Comparison of ENCODE assay signal across 12 mouse cellular contexts in genomic region chr2:158144750-158145527, GRCm38 (mm10). TPM values are rescaled to one million over a fixed set of nuclear protein-coding genes. Genes with fewer than 3 reads are reported as not detected.
DNase-seq lines count a peak whose midpoint lies in the region; ATAC-seq and TF ChIP-seq lines count a peak whose summit lies in the region.
"Had no signal": no experiment of that assay in that cellular context is flagged by ENCODE, and none has a peak within 500 bp of the region (broad histone marks: within the 10 kb centered on the region; RNA-seq: fewer than 3 reads in every experiment).

No protein-coding gene starts in this region.

- 0 out of 2 replicates have a peak, but pooled peaks cover 4% of the 10 kb centered on the region for H3K27me3 ChIP-seq in kidney, embryonic 15.5 days
- H3K27me3 ChIP-seq in embryonic facial prominence, embryonic 14.5 days (replicated peaks; ENCODE audit: control insufficient read depth, insufficient read depth, low read length), result peaks cover 11% of the 10 kb centered on the region
- no peaks in the 10 kb centered on the region for H3K27me3 ChIP-seq in liver, embryonic 13.5 days

- intact Hi-C loops in left cerebral cortex, adult 2 months (cut with DNase I), result no loop called here

- peaks cover 57% of the 10 kb centered on the region for H3K4me1 ChIP-seq in kidney, embryonic 15.5 days
- H3K4me1 ChIP-seq in brown adipose tissue, adult 24 weeks (ENCODE audit: control insufficient read depth, insufficient read depth, insufficient read length, low read length), result peaks cover 29% of the 10 kb centered on the region
- peaks cover 11% of the 10 kb centered on the region for H3K4me1 ChIP-seq in embryonic facial prominence, embryonic 14.5 days (ENCODE audit: control insufficient read depth, insufficient read depth, low read length)
- peaks cover 80% of the 10 kb centered on the region for H3K4me1 ChIP-seq in liver, embryonic 13.5 days (replicated peaks)

- no peak overlapping the region for H3K9ac ChIP-seq in kidney, embryonic 15.5 days
- no peak overlapping the region for H3K9ac ChIP-seq in embryonic facial prominence, embryonic 14.5 days (ENCODE audit: low read depth, low read length)
- peak overlapping the region; percentile 92 for H3K9ac ChIP-seq in liver, embryonic 13.5 days

- no peak for ATAC-seq in kidney, embryonic 15.5 days (replicated peaks; ENCODE audit: low FRiP score)
- ATAC-seq in embryonic facial prominence, embryonic 14.5 days (ENCODE audit: low read depth), result no peak
- no peak for ATAC-seq in liver, embryonic 13.5 days (ENCODE audit: low read depth)
- ATAC-seq: midbrain, embryonic 16.5 days had no signal

- H3K27ac ChIP-seq in kidney, embryonic 15.5 days, result no peak overlapping the region
- H3K27ac ChIP-seq in brown adipose tissue, adult 24 weeks (replicated peaks; ENCODE audit: low read depth, low read length), result peak overlapping the region; percentile 89
- no peak overlapping the region for H3K27ac ChIP-seq in embryonic facial prominence, embryonic 14.5 days (replicated peaks; ENCODE audit: low read depth, low read length)
- peak overlapping the region; percentile 98 for H3K27ac ChIP-seq in liver, embryonic 13.5 days
- no peak overlapping the region for H3K27ac ChIP-seq in left cerebral cortex, adult 2 months

- no peaks in the 10 kb centered on the region for H3K36me3 ChIP-seq in kidney, embryonic 15.5 days
- H3K36me3 ChIP-seq in embryonic facial prominence, embryonic 14.5 days (ENCODE audit: control insufficient read depth, insufficient read depth, low read length), result no peaks in the 10 kb centered on the region
- peaks cover 33% of the 10 kb centered on the region for H3K36me3 ChIP-seq in liver, embryonic 13.5 days

- H3K9me3 ChIP-seq in kidney, embryonic 15.5 days (replicated peaks), result no peaks in the 10 kb centered on the region
- no peaks in the 10 kb centered on the region for H3K9me3 ChIP-seq in embryonic facial prominence, embryonic 14.5 days (ENCODE audit: control insufficient read depth, low read length)
- H3K9me3 ChIP-seq in liver, embryonic 13.5 days (replicated peaks), result no peaks in the 10 kb centered on the region

- H3K4me2 ChIP-seq in kidney, embryonic 15.5 days, result peak overlapping the region; percentile 86
- H3K4me2 ChIP-seq in embryonic facial prominence, embryonic 14.5 days (ENCODE audit: low read depth, low read length), result peak overlapping the region; percentile 73
- H3K4me2 ChIP-seq in liver, embryonic 13.5 days, result peak overlapping the region; percentile 93

- no peak for TF ChIP-seq CTCF in left cerebral cortex, adult 2 months (IDR thresholded peaks at IDR 0.05)

- DNase-seq in kidney, postnatal 4 days, result no peak
- DNase-seq in embryonic facial prominence, embryonic 14.5 days (ENCODE audit: low spot score), result no peak
- DNase-seq in liver, embryonic 13.5 days, result no peak
- no peak for DNase-seq in Muller cell, postnatal 12 days (ENCODE audit: inconsistent ontology term)
- no peak for DNase-seq in layer of hippocampus, postnatal 36 days
- DNase-seq in left cerebral cortex, adult 2 months (ENCODE audit: extremely low spot score in 1 of 2, low spot score in 2 of 2), result no peak
- DNase-seq: adrenal gland, postnatal 14 days; cerebellum, postnatal 36 days; retina, postnatal 1 day had no signal

- peak overlapping the region; percentile 55 for H3K4me3 ChIP-seq in kidney, embryonic 15.5 days (replicated peaks)
- peak overlapping the region; percentile 83 for H3K4me3 ChIP-seq in brown adipose tissue, adult 24 weeks (ENCODE audit: insufficient read depth, low read depth, low read length)
- H3K4me3 ChIP-seq in embryonic facial prominence, embryonic 14.5 days (ENCODE audit: low read depth, low read length), result 0 out of 2 replicates have a peak overlapping the region, but pooled peaks have one; percentile 43
- peak overlapping the region; percentile 83 for H3K4me3 ChIP-seq in liver, embryonic 13.5 days (replicated peaks)
- H3K4me3 ChIP-seq in left cerebral cortex, adult 2 months, result no peak overlapping the region; the same call in 1 of the 2 replicates

- WGBS in kidney, embryonic 15.5 days, result 85% methylated on average over 6 of the region's 6 CpGs
- 84% methylated on average over 6 of the region's 6 CpGs for WGBS in embryonic facial prominence, embryonic 14.5 days
- 66% methylated on average over 6 of the region's 6 CpGs for WGBS in liver, embryonic 13.5 days (ENCODE audit: insufficient replicate concordance)

RNA-seq across cellular contexts. Expression of gene Tgm2, which starts 1.3 kb away (rescaled TPM):
- polyA plus RNA-seq in kidney, embryonic 15.5 days (2015; fragmentation: Nextera tagmentation; extraction: Ambion mirVana), result 30.4 and 39.7 TPM in 2 replicates
- 66.0 and 82.7 TPM in 2 replicates for polyA plus RNA-seq in brown adipose tissue, adult 24 weeks (2012; ENCODE audit: insufficient read depth, insufficient read length, missing spikeins)
- polyA plus RNA-seq in embryonic facial prominence, embryonic 14.5 days (2014; fragmentation: Nextera tagmentation; extraction: Ambion mirVana), result 18.8 and 19.9 TPM in 2 replicates
- polyA plus RNA-seq in liver, embryonic 13.5 days (2015; fragmentation: Nextera tagmentation; extraction: Ambion mirVana), result 63.8 and 68.2 TPM in 2 replicates
- 10 to 100 TPM in 1 of 2 experiments, 1 to 10 TPM in 1; 7.9 to 12.7 TPM for total RNA-seq in layer of hippocampus, postnatal 36 days (2021)
- total RNA-seq in left cerebral cortex, adult 2 months (2021), result 10 to 100 TPM; 12.9 to 14.6 TPM

Comparison
In these comparisons a context has a peak if more than half of its experiments do, and no peak if none do; other contexts are left out.
1. H3K27ac ChIP-seq: peak in brown adipose tissue, adult 24 weeks (single experiment) and liver, embryonic 13.5 days (single experiment); none in kidney, embryonic 15.5 days (single experiment), embryonic facial prominence, embryonic 14.5 days (single experiment) and left cerebral cortex, adult 2 months (single experiment).
2. Peak in every context shown above with its lines, with median percentiles within 50 percentile points of each other: H3K4me2 ChIP-seq.